Mouse (Mus musculus) hematopoietic stem cell, adult 5-6 weeks (primary cell): Measurements from ENCODE around the gene Taf1b. TPM values are rescaled to one million over a fixed set of nuclear protein-coding genes. Genes with fewer than 3 reads are reported as not detected.

Experiments used
- ATAC-seq, 2 experiments: fragments of 125-278 bp in 1 of 2; replicated peaks in 1 of 2; 2 replicates each; pipeline ENCODE4 v1.8.0; 2016 to 2017; ENCODE audit warnings: inconsistent platforms in 2 of 2, mild to moderate bottlenecking in 2 of 2, moderate number of reproducible peaks in 2 of 2, low read depth in 1 of 2, moderate TSS enrichment in 1 of 2; ENCODE audit not compliant: low FRiP score in 2 of 2, poor library complexity in 2 of 2, severe bottlenecking in 2 of 2, insufficient read depth in 1 of 2, low TSS enrichment in 1 of 2
- total RNA-seq: library from RNA; stranded (forward); fragments of 172-1452, 232-1000 nt; gene quantifications from 2 replicates; pipeline ENCODE4 v1.2.3, GENCODE M21; 2017

The Taf1b gene
- total RNA-seq, 1 experiment from 2014 or later, result 58.8 TPM

DNA sequence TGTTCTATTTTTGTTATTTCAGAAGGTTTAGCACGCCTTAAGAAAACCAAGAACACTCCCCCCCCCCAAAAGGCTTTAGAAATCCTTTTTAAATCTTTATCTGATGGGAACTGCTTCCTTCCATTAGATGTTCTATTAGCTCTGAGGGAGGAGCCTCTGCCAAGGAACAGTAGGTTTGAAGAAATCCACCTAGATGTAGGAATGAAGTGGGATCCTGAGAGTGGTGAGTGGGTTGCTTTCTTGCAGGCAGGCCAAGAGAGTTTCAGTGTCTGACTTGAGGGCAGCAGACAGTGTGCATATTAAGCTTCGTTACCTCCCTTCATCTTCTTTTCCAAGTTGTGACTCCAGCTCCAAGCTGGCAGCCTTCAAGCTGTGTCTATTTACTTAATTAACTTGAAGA is 39.0 kb downstream of the Taf1b start:
- no peak for ATAC-seq

DNA sequence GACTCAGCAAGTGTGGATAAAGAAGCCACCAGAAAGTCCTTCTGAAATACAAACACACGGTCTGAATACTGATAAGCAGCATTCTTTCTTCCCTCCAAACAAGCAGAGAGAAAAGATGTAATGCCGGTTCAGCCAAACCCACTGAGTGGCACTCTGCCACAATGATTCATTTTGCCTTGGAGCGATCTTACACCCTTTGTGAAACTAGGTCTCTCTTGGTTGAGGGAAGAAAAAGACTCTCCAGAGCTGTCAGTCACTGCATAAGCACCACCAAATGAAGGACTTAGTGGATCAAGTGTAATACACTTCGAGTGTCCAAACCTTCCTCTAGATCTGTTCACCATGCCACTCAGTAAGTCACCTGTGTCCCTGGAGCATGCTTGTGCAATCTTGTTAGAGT is 39.8 kb downstream of the Taf1b start:
- no peak for ATAC-seq

DNA sequence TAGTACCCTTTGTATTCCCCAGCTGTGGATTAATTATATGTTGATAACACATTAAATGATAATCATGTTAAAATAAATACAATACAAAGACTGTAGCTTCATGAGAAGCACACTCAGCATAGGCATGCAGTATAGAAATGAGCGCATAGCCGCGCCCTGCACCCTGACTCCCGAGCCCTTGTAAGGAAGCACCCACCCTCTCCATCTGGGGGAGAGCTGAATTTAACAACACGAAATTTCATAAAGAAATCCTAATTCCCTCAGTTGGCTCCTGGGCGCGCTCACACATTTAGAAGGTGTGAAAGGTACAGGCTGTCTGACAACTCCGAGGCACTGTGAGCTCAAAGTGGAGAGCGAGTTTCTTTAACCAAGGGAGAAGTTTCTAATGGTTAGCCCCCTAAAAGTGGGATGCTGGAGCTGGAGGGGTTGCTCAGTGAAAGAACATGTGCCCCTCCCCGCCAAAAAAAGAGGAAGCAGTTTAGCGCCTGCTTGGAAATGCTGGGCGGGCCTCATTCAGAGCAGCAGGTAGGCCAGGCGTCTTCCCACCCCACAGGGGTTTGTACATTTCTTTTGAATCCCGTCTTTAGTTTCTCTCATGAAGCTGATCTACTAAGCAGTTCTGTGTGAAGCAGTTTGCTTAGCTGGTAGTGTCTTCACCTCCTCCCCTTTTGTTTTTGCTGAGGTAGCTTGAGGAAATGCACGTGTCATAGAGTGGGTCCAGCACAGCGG is 43.4 kb downstream of the Taf1b start:
- ATAC-seq, result no peak

DNA sequence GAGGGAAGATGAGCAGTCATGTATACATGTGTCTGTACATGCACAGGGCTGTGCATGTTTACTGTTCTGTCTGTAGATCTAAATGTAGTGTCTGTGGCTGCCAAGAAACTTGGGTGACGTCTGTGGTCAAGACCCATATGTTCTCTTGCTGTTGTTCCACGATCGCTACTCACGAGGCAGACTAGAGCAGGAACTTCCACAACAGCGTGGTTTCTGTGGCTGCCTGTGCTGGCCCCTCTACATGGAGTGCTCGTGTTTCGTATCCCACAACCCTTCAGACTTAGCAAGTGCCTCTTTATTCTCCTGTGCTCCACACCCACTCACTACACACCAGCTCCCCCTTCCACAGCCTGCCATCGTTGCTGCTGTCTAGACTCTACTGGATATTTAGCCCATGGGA is 49.5 kb downstream of the Taf1b start:
- no peak for ATAC-seq

DNA sequence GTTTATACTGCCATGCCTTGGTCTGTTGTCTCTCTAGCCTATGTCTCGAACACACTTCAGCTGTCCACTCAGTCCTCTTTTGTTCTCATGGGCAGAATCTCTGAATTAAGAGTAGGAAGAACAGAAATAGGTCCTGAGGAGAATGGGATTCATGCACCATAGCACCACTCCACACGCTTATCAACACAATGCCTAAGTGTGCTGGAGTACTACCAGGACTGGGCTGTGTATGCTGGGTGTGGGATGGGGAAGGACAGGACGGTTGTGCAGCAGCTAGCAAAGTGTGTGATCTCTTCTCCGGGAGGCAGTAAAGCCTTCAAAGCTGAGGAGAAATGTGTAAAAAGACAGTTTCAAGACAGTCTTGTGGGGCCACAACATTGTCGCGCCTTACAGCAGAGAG is 50.7 kb downstream of the Taf1b start:
- ATAC-seq, result no peak

DNA sequence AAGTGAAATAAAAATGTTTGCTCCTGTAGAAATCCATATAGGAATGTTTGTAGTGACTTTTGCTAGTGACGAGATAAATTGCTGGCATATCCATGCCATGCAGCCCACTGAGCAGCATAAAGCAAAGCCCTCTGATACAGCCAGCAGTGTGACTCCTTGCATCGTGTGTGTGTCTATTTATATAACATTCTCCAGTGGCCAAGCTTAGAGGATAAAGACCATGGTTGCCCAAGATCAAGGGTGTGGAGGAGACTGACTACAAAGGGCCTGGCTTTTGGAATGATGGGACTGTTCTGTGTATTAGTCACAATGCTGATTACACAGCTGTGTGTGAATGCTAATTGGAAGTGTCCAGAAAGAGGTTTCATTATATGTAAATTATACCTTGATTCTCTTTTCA is 54.4 kb downstream of the Taf1b start:
- ATAC-seq, result no peak

DNA sequence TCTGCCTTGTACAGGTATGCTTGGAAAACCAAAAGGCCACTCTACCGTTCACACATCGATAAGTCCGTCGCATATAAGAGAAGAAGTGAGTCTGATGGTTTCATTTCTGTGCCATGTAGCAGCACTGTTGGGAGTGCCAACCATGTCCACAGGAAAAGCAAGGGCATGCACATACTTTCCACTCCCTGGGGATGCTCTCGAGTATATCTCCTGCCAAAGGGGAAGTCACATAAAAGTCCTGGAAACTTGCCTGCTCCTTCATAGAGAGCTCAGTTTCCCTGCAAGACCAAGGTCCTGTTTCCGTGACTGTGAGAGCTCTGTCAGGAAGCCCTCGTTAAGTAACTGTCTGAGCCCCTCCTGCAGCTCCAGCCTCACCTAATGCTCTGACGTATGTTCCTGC is 57.8 kb downstream of the Taf1b start:
- no peak for ATAC-seq

DNA sequence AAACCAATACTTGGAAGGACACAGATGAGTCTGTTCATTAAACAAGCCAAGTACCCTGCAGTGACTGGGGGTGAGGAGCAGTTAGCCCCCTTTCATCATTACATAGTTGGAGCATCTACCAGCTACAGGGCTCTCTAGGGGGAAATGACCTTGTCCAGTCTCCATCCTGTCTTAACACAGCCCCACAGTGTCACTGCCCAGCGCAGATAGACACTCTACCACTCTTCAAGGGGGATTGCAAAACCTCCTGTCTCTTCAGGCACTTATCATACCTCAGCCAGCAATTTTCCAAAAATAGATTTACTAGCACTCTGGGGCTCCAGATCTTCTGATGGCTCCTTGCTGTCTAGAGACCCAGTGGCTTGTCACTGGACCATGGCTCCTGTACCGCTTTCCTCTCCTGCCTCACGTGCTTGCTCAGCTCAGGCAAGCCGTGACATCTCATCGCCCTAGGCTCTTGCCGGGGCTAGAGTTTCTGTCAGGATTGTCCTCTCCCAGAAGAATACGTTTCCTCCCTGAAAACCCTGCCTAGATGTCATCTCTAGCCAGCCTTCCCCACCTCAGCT is 65.3 kb downstream of the Taf1b start:
- no peak for ATAC-seq

DNA sequence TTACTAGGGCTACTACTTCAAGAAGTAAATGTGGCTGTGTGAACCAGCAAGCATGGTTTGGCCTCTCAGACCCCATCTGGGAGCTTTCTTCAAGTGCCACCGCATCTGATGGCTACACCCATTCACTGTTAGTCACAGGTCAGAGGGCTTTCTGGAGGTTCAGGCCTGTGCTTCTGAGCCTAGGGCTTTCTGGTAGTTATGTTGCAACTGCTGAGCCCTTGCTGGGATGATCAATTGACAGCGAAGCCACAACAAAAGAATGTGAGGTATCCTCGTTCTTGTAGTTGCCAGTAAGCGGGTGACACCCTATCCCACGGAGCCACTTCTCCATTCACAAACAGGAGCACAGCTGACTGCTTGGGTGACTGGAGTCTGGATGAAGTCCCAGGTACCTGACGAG is 67.2 kb downstream of the Taf1b start:
- no peak for ATAC-seq

DNA sequence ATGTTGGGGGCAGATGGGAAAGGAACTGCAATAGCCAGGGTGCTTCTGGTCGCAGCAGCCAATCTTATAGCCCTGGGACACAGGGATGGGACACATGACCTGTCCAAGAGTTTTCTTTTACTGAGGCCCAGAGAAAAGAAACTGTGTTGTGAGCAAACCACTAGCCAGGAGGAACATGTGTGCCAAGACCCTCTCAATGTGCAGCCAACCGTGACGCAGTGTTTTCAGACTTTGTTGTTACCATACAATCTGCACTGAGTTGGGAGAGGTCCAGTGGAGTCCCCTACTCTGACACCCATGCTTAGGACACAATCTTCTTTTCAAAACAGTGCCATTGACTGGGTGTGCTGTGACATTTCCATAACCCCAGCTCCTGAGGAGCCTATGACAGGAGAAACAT is 69.4 kb downstream of the Taf1b start:
- ATAC-seq, result no peak

DNA sequence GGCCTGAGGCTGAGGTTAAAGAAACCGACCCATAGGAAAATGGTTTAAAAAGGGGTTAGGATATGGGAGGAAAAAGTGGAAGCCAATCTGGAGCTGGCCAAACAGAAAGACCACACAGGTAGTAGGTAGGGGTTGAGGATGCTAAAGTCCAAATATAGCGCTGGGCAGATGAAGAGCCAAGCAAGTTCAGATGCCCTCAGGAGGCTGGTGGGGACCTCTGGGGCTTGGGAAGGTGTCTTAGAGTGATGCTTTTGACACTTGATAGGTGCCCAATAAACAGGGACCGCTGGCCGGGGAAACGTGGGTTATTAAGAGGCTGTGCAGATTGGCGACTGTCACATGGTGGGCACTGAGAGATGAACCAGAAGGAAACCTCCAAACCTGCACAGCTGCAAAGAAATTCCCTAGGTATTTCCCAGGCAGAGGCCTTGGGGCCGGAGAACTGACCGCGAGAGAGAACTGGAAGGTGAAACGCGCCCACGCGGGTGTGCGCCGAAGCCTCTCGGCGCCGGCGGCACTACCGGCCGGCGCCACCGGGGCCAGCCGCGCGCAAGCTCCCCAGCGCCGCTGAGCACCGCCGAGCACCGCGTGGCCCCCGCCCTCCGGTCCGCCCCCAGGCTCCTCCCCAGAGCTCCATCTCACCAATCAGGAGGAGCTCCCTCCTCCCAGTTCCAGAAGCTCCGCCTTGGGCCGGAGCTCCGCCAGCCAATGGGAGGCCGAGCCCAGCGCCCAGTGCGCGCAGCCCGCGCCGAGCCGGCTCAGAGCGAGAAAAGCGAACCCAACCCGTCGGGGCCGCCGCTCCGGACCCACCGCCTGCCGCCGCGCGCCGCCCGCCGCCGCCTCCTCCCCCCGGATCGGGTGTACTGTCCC is 73.6 kb downstream of the Taf1b start, which contains the start of gene Grhl1:
TSS of gene Grhl1 (plus strand) at position 761 of the 870 bp plus-strand sequence.
- ATAC-seq, result peak; percentile 98 to 99

DNA sequence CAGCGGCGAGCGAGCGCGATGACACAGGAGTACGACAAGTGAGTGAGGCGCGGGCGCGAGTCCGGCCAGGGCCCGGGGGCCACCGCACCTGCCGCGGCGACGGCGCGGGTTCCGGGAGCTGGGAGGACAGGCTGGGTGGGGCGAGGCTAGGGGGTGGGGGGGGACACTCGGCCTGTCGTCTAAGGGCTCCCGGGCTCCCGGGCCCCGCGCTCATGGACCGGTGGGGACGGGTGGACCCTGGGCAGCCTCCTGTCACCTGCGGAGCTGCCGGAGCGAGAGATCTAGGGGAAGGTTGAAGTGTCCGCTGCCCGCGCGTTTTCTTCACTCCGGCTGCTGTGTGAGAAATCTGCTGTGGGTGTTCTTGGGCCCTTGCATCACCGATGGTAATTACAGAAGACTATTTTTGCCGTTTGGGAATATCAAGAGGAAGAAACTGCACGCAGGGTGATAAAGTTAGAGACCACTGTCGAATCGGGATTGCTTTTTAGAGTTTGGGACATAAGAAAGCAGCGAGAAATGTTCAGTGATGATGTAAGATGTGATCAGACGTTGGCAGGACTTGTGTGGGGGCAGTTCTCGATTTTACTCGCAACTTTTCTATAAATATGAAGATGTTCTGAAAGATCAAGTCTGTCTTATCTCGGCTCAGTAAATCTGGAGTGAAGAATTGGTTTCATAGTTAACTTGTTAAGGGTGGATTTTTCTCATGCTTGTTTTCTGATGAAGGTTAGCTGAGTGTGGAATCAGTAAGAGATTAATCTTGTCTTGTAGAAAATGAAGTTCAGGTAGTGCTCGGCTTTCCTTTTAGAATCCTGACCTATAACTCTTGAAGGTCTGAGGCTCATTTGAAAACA is 74.5 kb downstream of the Taf1b start:
- no peak for ATAC-seq

DNA sequence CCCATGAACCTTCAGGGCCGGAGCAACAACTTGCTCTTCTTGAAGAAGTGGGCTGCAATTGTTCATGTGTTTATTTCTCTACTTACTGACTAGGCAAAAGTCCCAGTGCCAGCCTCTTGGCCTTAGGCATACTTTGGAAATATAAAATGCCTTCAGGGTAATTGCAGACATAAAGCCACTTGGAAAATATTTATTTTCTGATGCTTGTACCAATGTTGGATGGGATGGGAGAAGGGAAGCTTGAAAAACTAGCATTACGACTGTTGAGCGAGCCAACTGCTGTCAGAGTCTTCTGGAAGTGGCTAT is 75.1 kb downstream of the Taf1b start:
- ATAC-seq, result no peak

DNA sequence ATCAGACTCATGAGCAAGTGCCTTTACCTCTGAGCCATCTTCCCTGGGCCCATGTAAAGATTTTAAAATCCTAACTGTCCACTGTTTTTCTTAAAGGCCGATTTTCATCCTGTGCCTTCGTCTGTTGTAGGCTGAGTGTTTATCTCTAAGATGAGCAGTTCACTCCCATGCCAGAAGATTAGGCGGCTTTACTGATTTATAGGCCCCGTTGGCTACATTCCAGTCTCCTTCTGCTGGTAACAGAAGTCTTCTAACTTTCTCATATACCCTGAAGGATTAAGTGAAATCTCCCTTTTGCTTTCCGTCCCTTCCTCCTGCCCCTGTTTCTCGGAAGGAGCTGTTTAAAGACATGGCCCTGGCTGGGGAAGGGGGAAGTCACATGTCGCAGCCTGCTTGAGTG is 76.7 kb downstream of the Taf1b start:
- peak in 1 of 2 experiments; percentile 40; a peak in 2 of 4 replicates for ATAC-seq

DNA sequence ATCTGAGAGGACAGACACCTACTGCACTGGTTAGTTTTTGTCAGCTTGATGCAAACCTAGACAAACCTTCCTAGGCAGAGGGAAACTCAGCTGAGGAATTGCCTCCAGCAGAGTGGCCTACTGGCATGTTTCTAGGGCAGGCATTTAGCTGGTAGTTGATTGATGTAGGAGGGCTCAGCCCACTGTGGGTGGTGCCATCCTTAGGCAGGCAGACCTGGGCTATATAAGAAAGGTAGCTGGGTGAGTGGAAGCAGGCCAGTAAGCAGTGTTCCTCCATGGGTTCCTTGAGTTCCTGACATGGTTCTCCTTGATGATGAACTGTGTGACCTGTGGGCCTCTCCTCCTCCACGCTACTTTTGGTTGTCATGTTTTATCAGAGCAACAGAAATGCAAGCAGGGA is 82.3 kb downstream of the Taf1b start:
- ATAC-seq, result no peak

DNA sequence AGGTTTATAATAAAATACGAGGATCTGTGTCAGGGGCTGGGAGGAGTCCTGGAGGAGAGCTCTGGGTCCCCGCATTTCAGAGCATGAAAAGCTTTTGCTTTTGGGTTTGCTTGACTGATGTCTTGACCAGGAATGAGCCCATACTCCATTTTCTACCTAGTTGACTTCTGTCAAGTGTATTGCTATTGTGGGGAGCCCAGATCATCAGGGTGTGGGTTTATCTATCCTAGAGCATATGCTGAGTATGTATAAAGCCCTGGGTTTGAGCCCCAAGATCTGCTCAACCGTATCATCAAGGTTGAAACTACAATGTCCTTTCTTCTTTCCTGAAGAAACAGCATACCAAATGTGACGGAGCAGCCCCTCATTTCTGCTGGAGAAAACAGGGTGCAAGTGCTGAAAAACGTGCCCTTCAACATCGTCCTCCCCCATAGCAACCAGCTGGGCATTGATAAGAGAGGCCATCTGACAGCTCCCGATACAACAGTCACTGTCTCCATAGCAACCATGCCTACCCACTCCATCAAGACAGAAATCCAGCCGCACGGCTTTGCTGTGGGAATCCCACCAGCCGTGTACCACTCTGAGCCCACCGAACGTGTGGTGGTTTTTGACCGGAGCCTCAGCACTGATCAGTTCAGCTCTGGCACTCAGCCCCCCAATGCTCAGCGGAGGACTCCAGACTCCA is 83.0 kb downstream of the Taf1b start:
- ATAC-seq, result no peak

DNA sequence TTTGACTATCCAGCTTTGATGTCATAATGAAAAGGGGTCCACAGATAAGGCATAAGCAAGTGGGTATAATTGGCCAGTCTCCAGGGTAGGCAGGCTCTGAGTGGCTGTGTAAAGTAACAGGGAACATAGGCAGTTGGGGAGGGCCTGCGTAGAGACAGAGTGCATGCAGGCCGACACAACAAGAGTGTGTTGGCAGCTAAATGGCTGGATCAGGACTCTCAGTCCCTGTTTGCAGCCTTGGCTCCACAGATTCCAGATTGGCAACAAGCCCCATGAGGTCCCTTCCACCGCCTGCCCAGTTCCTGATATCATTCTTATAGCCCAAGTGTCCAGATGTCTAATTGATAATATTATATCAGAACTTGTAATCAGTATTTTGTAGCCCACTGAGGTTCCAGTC is 85.5 kb downstream of the Taf1b start:
- no peak for ATAC-seq
